Mouse (Mus musculus) embryonic facial prominence, embryonic 10.5 days (tissue): Measurements from ENCODE around the gene Rnf151. TPM values are rescaled to one million over a fixed set of nuclear protein-coding genes. Genes with fewer than 3 reads are reported as not detected.

Experiments used
- DNase-seq: peaks from one replicate; pipeline ENCODE4 v3.0.0-alpha.2; 2017; ENCODE audit warnings: low spot score
- H3K27ac ChIP-seq: fragments of 300-500 bp; sonication (generic); replicated peaks from 2 replicates; pipeline ENCODE4 v1.5.1; 2016; ENCODE audit warnings: mild to moderate bottlenecking
- H3K27me3 ChIP-seq: fragments of 300-500 bp; sonication (generic); replicated peaks from 2 replicates; pipeline ENCODE4 v1.6.1; 2016; ENCODE audit warnings: low read depth, mild to moderate bottlenecking; ENCODE audit not compliant: poor library complexity, severe bottlenecking
- H3K36me3 ChIP-seq: fragments of 300-500 bp; sonication (generic); replicated peaks from 2 replicates; pipeline ENCODE4 v1.6.1; 2016; ENCODE audit warnings: mild to moderate bottlenecking, moderate library complexity
- H3K4me1 ChIP-seq: fragments of 300-500 bp; sonication (generic); 2 replicates; pipeline ENCODE4 v1.6.1; 2016
- H3K4me3 ChIP-seq: fragments of 300-500 bp; sonication (generic); 2 replicates; pipeline ENCODE4 v1.5.1; 2016; ENCODE audit warnings: mild to moderate bottlenecking, moderate library complexity
- H3K9me3 ChIP-seq: fragments of 300-500 bp; sonication (generic); 2 replicates; pipeline ENCODE4 v1.6.1; 2016; ENCODE audit warnings: mild to moderate bottlenecking
- WGBS: fragments of 180-500 bp; shearing (Covaris S2); methylation state at CpG from one replicate; pipeline ENCODE4 v1.1.7; 2016; 5-methylcytosine and 5-hydroxymethylcytosine counted together
- polyA plus RNA-seq: library from polyadenylated mRNA; unstranded; fragments of >200 nt; fragmentation: Nextera tagmentation; extraction: Ambion mirVana; gene quantifications from 2 replicates; pipeline ENCODE4 v1.2.1, GENCODE M21; 2016

Rnf151 gene
- polyA plus RNA-seq, 1 experiment from 2014 or later = 0.29 TPM

DNA sequence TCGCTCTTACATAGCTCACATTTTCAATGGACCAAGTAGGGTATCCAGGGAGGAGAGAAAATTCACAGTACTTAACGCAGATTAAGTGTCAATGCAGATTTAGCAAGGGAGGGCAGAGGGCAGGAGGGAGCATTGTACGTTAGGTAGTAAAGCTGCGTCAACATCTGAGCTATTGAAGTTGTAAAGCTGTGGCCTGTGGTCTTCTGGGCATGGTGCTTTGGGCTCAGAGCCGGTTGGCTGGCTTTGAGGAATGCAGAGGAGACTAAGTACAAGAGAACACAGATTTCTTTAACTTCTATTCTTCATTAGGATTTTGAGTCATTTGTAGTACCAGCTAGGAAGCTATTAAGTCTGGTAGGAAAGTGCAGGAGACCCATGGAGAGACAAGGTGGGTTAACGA is 2.3 kb downstream of the Rnf151 start:
- peaks cover 8% of the 10 kb centered on the region for H3K4me1 ChIP-seq
- H3K27me3 ChIP-seq = no peaks in the 10 kb centered on the region
- peaks cover 39% of the 10 kb centered on the region for H3K36me3 ChIP-seq
- WGBS = 70% methylated on average over 6 of the region's 6 CpGs
- H3K4me3 ChIP-seq = no peak overlapping the region
- no peak for DNase-seq
- H3K9me3 ChIP-seq = no peaks in the 10 kb centered on the region
- H3K27ac ChIP-seq = no peak overlapping the region

DNA sequence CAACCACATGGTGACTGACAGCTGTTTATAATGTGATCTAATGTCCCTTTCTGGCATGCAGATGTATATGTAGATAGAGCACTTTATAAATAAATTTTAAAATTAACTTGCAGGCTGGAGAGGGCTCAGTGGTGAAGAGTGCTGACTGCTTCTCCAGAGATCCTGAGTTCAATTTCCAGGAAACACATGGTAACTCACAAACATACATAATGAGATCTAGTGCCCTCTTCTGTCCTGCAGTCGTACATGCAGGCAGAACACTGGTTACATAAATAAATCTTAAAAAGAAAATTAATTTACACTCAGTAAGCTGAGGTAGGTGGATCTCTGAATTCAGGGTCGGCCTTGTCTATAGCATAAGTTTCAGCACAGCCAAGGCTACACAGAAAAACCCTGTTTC is 9.2 kb downstream of the Rnf151 start:
- DNase-seq = no peak
- peaks cover 16% of the 10 kb centered on the region for H3K4me1 ChIP-seq
- no peaks in the 10 kb centered on the region for H3K27me3 ChIP-seq
- no peak overlapping the region for H3K27ac ChIP-seq
- H3K9me3 ChIP-seq = no peaks in the 10 kb centered on the region
- no peak overlapping the region for H3K4me3 ChIP-seq
- WGBS = 40% methylated on average over 2 of the region's 2 CpGs
- peaks cover 24% of the 10 kb centered on the region for H3K36me3 ChIP-seq

DNA sequence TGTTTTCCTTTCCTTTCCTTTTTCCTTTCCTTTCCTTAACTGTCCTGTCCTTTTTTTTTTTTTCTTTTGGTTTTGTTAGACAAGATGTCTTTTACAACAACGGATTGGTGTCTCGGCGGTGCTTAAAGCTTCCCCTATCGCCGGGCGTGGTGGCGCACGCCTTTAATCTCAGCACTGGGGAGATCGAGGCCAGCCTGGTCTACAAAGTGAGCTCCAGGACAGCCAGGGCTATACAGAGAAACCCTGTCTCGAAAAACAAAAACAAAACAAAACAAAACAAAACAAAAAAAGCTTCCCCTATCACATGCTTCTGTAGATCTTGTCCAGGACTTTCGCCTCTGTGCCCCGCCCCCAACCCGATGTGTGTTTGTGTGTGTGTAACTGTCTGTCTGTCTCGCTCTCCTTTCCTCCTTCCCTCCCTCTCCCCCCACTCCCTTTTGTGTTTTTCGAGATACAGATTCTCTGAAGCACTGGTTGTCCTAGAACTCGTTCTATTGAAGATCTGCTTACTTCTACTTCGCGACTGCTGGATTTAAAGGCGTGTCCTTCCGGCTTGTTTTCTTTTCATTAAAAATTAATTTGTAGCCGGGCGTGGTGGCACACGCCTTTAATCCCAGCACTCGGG is 9.9 kb downstream of the Rnf151 start:
- Histone ChIP-seq H3K27me3 (no peaks in the 10 kb centered on the region), H3K9me3 (no peaks in the 10 kb centered on the region), H3K27ac (peak overlapping the region; percentile 83), H3K4me3 (peak overlapping the region; percentile 77), H3K4me1 (peaks cover 16% of the 10 kb centered on the region), H3K36me3 (peaks cover 30% of the 10 kb centered on the region)
- WGBS = 6% methylated on average over 24 of the region's 24 CpGs
- DNase-seq = no peak

DNA sequence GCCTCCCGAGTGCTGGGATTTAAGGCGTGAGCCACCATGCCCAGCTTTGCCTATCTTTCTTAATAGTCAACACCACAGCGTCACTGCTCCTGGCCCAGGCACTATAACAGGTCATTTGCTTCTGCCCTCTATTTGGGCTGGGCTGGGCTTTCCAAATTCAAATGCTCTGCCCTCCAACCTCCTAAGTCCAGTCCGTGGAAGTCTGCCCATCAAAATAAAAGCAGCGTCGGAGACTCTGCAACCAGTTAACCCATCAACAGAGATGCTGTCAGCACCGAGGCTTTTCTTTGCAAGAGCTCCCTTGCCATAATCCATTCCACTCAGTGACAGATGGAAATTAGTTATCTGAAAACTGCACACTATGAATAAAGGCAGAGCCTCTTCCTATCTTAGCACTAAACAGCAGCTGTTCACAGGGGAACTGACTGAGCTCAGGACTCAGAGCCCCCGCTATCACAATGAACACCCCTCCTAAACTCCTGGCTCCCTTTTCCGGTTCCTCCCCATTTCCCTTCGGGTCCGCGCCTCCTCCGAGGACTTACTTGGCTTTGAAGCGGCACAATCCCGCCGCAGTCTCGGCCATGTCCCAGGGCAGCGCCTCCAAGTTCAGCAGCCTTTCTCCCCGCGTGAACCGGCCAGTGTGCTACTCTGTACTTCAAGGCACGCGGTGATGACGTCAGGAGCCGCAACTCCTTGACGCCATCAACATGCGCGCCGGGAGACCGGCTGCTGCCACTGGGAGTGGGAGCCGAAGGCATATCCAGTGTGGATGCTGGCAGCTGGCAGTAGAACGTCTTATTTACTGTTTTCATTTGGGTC is 10.7 kb downstream of the Rnf151 start, which contains the start of gene Tbl3:
Gene Tbl3 (minus strand): TSS at position 679 of the 819 bp plus-strand sequence.
- H3K4me1 ChIP-seq = peaks cover 16% of the 10 kb centered on the region

DNA sequence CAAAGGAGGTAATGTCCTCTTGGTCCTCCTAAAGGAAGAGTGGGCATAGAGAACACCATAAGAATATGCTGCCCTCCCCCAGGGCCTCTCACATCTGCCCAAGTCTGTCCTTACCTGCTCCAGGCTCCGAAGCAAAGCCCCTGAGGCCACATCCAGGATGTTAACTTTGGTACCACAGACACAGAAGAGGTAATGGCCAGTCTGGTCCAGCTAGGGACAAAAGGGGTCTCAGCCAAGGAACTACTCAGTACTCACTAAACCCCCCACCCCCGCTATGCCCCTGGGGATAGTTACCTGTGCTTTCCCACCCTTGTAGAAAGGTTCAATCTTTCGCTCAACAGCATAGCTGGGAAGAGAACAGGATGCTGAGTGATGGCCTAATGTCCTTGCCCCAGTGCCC is 12.0 kb downstream of the Rnf151 start:
- Histone ChIP-seq H3K27me3 (no peaks in the 10 kb centered on the region), H3K27ac (no peak overlapping the region), H3K9me3 (no peaks in the 10 kb centered on the region), H3K36me3 (peaks cover 51% of the 10 kb centered on the region), H3K4me1 (peaks cover 16% of the 10 kb centered on the region), H3K4me3 (peak overlapping the region; percentile 77)
- 91% methylated on average over 3 of the region's 3 CpGs for WGBS
- DNase-seq = no peak

More for the DNA sequence above, 10.7 kb downstream of the Rnf151 start, which contains the start of gene Tbl3:
- Histone ChIP-seq H3K9me3 (no peaks in the 10 kb centered on the region), H3K4me3 (peak within 1 kb of the TSS; percentile 77), H3K27ac (peak within 1 kb of the TSS; percentile 83), H3K27me3 (no peaks in the 10 kb centered on the region), H3K36me3 (peaks cover 38% of the 10 kb centered on the region)
- DNase-seq = peak; percentile 95
- 4% methylated on average over 32 of the region's 32 CpGs for WGBS

DNA sequence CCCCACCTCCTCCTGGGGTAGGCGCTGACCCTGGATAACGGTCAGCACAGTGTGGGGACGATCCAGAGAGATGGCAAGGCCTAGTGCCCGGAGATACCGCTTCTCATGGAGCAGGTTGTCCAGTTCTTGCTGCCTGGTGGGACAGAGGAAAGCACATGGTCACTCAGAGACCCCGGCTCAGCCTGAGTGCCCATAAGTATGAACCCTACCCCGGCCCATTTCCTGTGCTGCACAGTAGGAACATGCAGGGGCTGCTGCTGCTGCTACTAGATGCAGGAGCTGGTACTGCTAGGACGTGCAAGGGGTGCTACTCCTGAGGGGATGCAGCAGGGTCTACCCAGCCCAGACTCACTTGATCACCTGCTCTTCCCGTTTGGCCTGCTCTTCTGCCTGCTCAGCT is 16.6 kb downstream of the Rnf151 start:
- 90% methylated on average over 9 of the region's 9 CpGs for WGBS
- H3K36me3 ChIP-seq = peaks cover 69% of the 10 kb centered on the region
- H3K27me3 ChIP-seq = 0 out of 2 replicates have a peak, but pooled peaks cover 5% of the 10 kb centered on the region
- H3K4me3 ChIP-seq = no peak overlapping the region
- no peak for DNase-seq
- H3K4me1 ChIP-seq = peaks cover 30% of the 10 kb centered on the region
- no peak overlapping the region for H3K27ac ChIP-seq
- H3K9me3 ChIP-seq = no peaks in the 10 kb centered on the region

DNA sequence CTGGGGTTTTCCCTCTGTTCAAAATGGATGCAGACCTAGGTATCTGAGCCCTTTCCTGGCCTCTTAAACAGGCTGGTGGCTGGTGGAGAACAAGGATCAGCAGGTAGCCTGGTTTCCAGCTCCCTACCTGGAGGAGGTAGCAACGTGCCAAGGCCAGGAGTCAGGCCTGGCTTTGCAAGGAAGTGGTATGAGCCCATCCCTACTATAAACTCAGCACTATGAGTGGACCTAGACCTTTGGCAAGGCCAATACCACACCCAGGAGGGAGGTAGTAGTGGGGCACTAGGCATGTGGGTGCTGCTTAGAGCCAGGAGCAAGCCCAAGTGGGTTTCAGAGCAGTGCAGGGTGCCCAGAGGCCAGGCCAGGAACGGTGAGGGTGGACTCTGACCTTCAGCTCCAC is 18.4 kb downstream of the Rnf151 start:
- 79% methylated on average over 2 of the region's 2 CpGs for whole genome bisulfite sequencing
- Histone ChIP-seq H3K9me3 (no peaks in the 10 kb centered on the region), H3K27me3 (0 out of 2 replicates have a peak, but pooled peaks cover 5% of the 10 kb centered on the region), H3K36me3 (peaks cover 53% of the 10 kb centered on the region), H3K4me1 (peaks cover 35% of the 10 kb centered on the region), H3K4me3 (no peak overlapping the region), H3K27ac (no peak overlapping the region)
- DNase-seq = no peak

DNA sequence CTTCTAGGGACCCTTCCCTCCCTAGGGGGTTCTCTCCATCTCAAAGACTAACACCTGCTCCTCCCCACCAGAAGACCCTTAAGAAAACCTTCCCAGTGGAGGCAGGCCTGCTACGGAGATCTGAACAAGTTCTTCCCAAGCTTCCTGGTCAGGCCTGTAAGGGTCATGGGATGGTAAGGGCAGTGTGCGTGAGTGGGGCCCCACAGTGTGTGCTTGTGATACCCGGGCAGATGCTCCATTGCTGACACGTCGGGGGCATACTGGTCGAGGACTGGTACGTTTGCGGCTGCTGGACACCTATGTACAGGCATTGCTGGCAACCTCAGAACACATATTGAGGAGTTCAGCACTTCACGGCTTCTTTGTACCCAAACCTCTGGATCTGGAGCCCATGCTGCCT is 19.1 kb downstream of the Rnf151 start:
- H3K4me3 ChIP-seq = peak overlapping the region; percentile 14; the same call in 1 of the 2 replicates
- H3K9me3 ChIP-seq = no peaks in the 10 kb centered on the region
- WGBS = 66% methylated on average over 9 of the region's 9 CpGs
- H3K27ac ChIP-seq = no peak overlapping the region
- peaks cover 39% of the 10 kb centered on the region for H3K4me1 ChIP-seq
- no peak for DNase-seq
- H3K36me3 ChIP-seq = peaks cover 51% of the 10 kb centered on the region
- 0 out of 2 replicates have a peak, but pooled peaks cover 5% of the 10 kb centered on the region for H3K27me3 ChIP-seq

DNA sequence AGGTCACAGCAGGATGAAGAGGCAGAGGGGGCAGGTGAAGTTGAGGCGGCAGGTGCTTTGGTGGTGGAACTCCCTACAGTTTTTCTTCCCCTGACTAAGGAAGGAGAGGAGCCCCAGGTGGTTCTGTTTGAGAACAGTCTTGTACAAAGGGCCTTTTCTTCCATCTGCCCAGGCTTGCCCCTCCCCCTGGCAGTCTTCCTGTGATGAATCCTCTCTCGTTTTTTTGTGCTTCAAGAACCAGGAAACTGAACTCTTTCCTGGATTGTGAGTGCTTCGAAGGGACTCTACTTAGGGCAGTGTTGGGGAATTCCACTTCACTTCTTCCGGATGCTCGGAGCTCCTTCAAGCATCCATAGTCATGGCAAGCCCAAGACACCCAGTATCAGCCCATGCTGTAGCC is 19.9 kb downstream of the Rnf151 start:
- Histone ChIP-seq H3K36me3 (peaks cover 50% of the 10 kb centered on the region), H3K9me3 (no peaks in the 10 kb centered on the region), H3K4me3 (no peak overlapping the region), H3K27ac (no peak overlapping the region), H3K4me1 (peaks cover 39% of the 10 kb centered on the region), H3K27me3 (0 out of 2 replicates have a peak, but pooled peaks cover 5% of the 10 kb centered on the region)
- 18% methylated on average over 5 of the region's 5 CpGs for WGBS
- no peak for DNase-seq

DNA sequence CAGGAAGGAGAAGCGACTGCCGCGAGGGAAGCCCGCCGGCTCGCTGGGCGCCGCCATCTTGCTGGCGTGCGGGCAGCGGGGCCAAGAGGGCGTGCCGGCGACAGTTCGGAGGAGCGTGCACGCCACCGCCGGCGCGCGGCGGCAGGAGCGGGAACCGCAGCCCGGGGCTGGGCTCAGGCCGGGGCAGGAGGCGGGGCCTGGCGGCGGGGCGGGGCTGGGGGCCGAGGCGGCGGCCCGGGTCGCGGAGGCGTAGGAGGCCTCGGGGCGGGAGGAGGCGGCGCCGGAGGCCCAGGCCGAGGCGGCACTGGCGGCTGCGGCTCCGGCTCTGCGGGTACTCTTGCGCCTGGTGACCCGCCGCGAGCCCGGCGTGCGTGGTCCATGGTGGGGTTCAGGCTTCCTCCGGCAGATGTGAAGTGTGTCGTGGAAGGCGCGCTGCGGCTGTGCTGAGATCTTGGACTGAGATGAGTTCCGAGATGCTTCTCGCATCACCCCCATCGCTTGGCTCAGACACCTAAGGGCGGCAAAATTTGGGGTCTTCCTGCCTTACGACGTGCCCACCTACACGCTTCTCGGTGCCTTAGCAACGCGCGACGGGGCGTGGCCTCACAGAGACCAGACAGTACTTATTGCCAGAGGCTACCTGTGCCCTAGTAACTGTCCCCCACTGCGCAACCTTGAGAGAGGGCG is 21.7 kb downstream of the Rnf151 start, which contains the start of the genes Gfer and Noxo1:
Gene Gfer (minus strand): TSS at position 146 of the 687 bp plus-strand sequence.
Gene Noxo1 (plus strand): TSS at position 224 of the 687 bp plus-strand sequence.
- WGBS = under 1% methylated on average over 76 of the region's 76 CpGs

DNA sequence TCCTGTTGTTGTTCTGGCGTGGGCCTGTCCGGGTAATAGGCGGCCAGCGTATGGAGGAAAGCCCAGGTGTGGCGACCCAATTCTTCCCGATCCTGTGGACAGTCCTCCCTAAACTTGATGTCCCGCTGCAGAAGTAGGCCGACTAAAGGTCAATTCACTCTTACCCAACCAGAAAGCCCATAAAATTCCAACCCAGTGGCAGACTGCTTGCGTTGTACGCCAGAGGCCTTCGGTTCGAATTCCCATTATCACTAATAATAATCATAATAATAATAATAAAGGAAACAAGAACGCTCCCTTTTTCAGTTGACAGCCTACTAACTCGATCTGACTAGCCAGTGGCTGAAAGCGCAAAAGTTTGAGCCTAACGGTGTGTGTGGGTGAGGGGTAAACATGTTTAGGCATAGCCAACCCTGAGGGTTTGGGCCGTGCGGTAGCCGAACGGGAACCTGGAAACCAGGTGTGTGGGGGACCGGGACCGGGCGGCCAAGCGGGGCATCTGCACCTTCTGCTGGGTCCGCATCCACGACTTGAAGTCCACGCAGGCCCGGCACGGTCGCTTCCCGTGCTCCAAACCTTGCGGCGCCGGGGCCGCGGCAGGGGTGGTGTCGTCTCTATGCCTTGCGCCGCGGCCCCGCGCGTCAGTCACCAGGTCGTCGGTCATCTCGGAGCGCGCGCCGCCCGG is 22.4 kb downstream of the Rnf151 start:
- H3K4me1 ChIP-seq = peaks cover 39% of the 10 kb centered on the region
- WGBS = 7% methylated on average over 51 of the region's 51 CpGs
- H3K27me3 ChIP-seq = peaks cover 16% of the 10 kb centered on the region
- peaks cover 36% of the 10 kb centered on the region for H3K36me3 ChIP-seq
- no peak for DNase-seq
- H3K9me3 ChIP-seq = no peaks in the 10 kb centered on the region
- H3K4me3 ChIP-seq = peak overlapping the region; percentile 91
- H3K27ac ChIP-seq = peak overlapping the region; percentile 93

More for the DNA sequence above, 21.7 kb downstream of the Rnf151 start, which contains the start of the genes Gfer and Noxo1:
- Histone ChIP-seq H3K27me3 (peaks cover 9% of the 10 kb centered on the region), H3K4me3 (peak within 1 kb of the TSS; percentile 91), H3K4me1 (peaks cover 39% of the 10 kb centered on the region), H3K36me3 (peaks cover 43% of the 10 kb centered on the region), H3K27ac (peak within 1 kb of the TSS; percentile 93), H3K9me3 (no peaks in the 10 kb centered on the region)
- peak; percentile 94 for DNase-seq

DNA sequence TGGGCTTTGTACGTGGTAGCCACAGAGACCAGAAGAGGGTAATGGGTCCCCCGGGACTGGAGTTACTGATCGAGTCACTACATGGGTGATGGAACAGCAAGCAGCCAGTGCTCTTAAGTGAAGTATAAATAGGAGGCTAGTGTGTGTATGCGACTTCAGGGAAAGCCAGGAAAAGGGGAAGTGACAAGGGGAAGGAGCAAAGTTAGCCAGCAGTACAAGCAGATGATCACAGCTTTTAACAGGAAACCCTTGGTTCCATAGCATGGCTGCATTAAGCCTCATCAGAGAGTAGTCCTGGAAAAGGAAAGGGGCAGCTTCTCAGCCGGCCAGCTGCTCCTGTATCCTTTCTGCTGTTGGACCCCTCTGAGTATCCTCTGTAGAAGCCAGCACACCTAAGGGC is 25.5 kb downstream of the Rnf151 start:
- Histone ChIP-seq H3K27me3 (peaks cover 42% of the 10 kb centered on the region), H3K9me3 (no peaks in the 10 kb centered on the region), H3K27ac (no peak overlapping the region), H3K4me3 (no peak overlapping the region), H3K36me3 (peaks cover 23% of the 10 kb centered on the region), H3K4me1 (peaks cover 44% of the 10 kb centered on the region)
- no peak for DNase-seq
- WGBS = 91% methylated on average over 5 of the region's 5 CpGs
